Mouse (Mus musculus): ENCODE results near the gene Spert.

GRCm38 (mm10) chr14:75641369-75641768 lies 48.5 kb upstream of the Spert start:
- TF ChIP-seq CTCF (IDR thresholded peaks at IDR 0.05 in 2 of 3, conservative IDR thresholded peaks at IDR 0.05 in 1 of 3; ENCODE audit: control insufficient read depth in 1 of 3, insufficient read depth in 1 of 3, low read depth in 2 of 3, low read length in 3 of 3, poor library complexity in 1 of 3, severe bottlenecking in 1 of 3) (peak in 2 of 3 experiments; percentile 11 to 12; a peak in 3 of 6 replicates), MAX (IDR thresholded peaks at IDR 0.05; ENCODE audit: low read length) (no peak), MYB (IDR thresholded peaks at IDR 0.05; ENCODE audit: low read depth, low read length) (no peak), MXI1 (IDR thresholded peaks at IDR 0.05; ENCODE audit: low read depth, low read length) (no peak), POLR2A (IDR thresholded peaks at IDR 0.05; ENCODE audit: control insufficient read depth in 1 of 2, insufficient read depth in 1 of 2, low read depth in 1 of 2, low read length in 2 of 2, poor library complexity in 1 of 2) (no peak), KAT2A (conservative IDR thresholded peaks at IDR 0.05; ENCODE audit: low read depth, low read length) (no peak), ZNF384 (IDR thresholded peaks at IDR 0.05; ENCODE audit: low read depth, low read length) (no peak)
